Comparison of ENCODE assay signal across 7 mouse cellular contexts in genomic region chr19:60891123-60891470, GRCm38 (mm10). TPM values are rescaled to one million over a fixed set of nuclear protein-coding genes. Genes with fewer than 3 reads are reported as not detected.
DNase-seq lines count a peak whose midpoint lies in the region; ATAC-seq and TF ChIP-seq lines count a peak whose summit lies in the region.

No protein-coding gene starts in this region.

- 9% methylated on average over 4 of the region's 5 CpGs for WGBS in forebrain, embryonic 14.5 days
- 10% methylated on average over 4 of the region's 5 CpGs for WGBS in neural tube, embryonic 13.5 days
- 36% methylated on average over 4 of the region's 5 CpGs for WGBS in thymus, adult 2 months

- DNase-seq in right cerebral cortex, postnatal 14 days = peak; percentile 12
- DNase-seq in right cerebral cortex, postnatal 36 days (ENCODE audit: low spot score in 2 of 2) = no peak
- DNase-seq in forebrain, embryonic 14.5 days (ENCODE audit: low spot score) = peak; percentile 56
- DNase-seq in kidney, postnatal 10 days = peak; percentile 43
- no peak for DNase-seq in layer of hippocampus, adult 18-20 months (ENCODE audit: low spot score in 2 of 2)
- no peak for DNase-seq in thymus, adult 2 months

- peaks cover 10% of the 10 kb centered on the region for H3K4me1 ChIP-seq in forebrain, embryonic 14.5 days (ENCODE audit: control insufficient read depth, insufficient read depth, low read length)
- peaks cover 27% of the 10 kb centered on the region for H3K4me1 ChIP-seq in neural tube, embryonic 13.5 days (replicated peaks)
- H3K4me1 ChIP-seq in thymus, adult 2 months (replicated peaks; ENCODE audit: control insufficient read depth, insufficient read depth, low read length) = 0 out of 2 replicates have a peak, but pooled peaks cover 5% of the 10 kb centered on the region

- no peak for TF ChIP-seq POLR2A in thymus, adult 2 months (IDR thresholded peaks at IDR 0.05; ENCODE audit: control insufficient read depth, extremely low read depth, insufficient read depth, low read length, poor library complexity)

- H3K4me2 ChIP-seq in forebrain, embryonic 14.5 days (ENCODE audit: low read length) = peak overlapping the region; percentile 72
- H3K4me2 ChIP-seq in neural tube, embryonic 13.5 days = peak overlapping the region; percentile 76

- H3K27me3 ChIP-seq in forebrain, embryonic 14.5 days (replicated peaks; ENCODE audit: control insufficient read depth, insufficient read depth, low read length) = no peaks in the 10 kb centered on the region
- no peaks in the 10 kb centered on the region for H3K27me3 ChIP-seq in neural tube, embryonic 13.5 days
- no peaks in the 10 kb centered on the region for H3K27me3 ChIP-seq in thymus, adult 2 months (ENCODE audit: control insufficient read depth, insufficient read depth, low read length)

- peak overlapping the region; percentile 29 for H3K9ac ChIP-seq in forebrain, embryonic 14.5 days (ENCODE audit: low read length)
- H3K9ac ChIP-seq in neural tube, embryonic 13.5 days = peak overlapping the region; percentile 88

- H3K27ac ChIP-seq in forebrain, embryonic 14.5 days (ENCODE audit: low read depth, low read length) = no peak overlapping the region
- H3K27ac ChIP-seq in neural tube, embryonic 13.5 days (replicated peaks) = no peak overlapping the region
- no peak overlapping the region for H3K27ac ChIP-seq in thymus, adult 2 months (ENCODE audit: control insufficient read depth, insufficient read depth, low read length)

- no peak for ATAC-seq in forebrain, embryonic 14.5 days
- no peak for ATAC-seq in neural tube, embryonic 13.5 days (ENCODE audit: low read depth)

- no peaks in the 10 kb centered on the region for H3K9me3 ChIP-seq in forebrain, embryonic 14.5 days (replicated peaks; ENCODE audit: control insufficient read depth, low read length)
- no peaks in the 10 kb centered on the region for H3K9me3 ChIP-seq in neural tube, embryonic 13.5 days

- TF ChIP-seq CTCF in thymus, adult 2 months (IDR thresholded peaks at IDR 0.05; ENCODE audit: borderline replicate concordance, control insufficient read depth, extremely low read depth, insufficient read depth, low read length, poor library complexity) = no peak

- no peaks in the 10 kb centered on the region for H3K36me3 ChIP-seq in forebrain, embryonic 14.5 days (ENCODE audit: control insufficient read depth, insufficient read depth, low read length)
- H3K36me3 ChIP-seq in neural tube, embryonic 13.5 days = no peaks in the 10 kb centered on the region
- H3K36me3 ChIP-seq in thymus, adult 2 months (ENCODE audit: control insufficient read depth, insufficient read depth, low read length) = no peaks in the 10 kb centered on the region

- peak overlapping the region; percentile 73 for H3K4me3 ChIP-seq in forebrain, embryonic 14.5 days (ENCODE audit: low read depth, low read length)
- H3K4me3 ChIP-seq in neural tube, embryonic 13.5 days = peak overlapping the region; percentile 76
- H3K4me3 ChIP-seq in thymus, adult 2 months (ENCODE audit: control insufficient read depth, insufficient read depth, low read length) = no peak overlapping the region

RNA-seq across cellular contexts. Expression of gene Grk5, which starts 1.5 kb away (rescaled TPM):
- polyA plus RNA-seq in forebrain, embryonic 14.5 days (2014; fragmentation: Nextera tagmentation; extraction: Ambion mirVana) = 2.0 and 2.7 TPM in 2 replicates
- polyA plus RNA-seq in neural tube, embryonic 13.5 days (2015; fragmentation: Nextera tagmentation; extraction: Ambion mirVana) = 2.7 and 2.9 TPM in 2 replicates
- total RNA-seq in layer of hippocampus, adult 18-20 months (2021) = 10 to 100 TPM; 10.4 to 12.4 TPM
- 1.9 and 2.0 TPM in 2 replicates for polyA plus RNA-seq in thymus, adult 2 months (2012; rRNA removed)

RNA-seq across cellular contexts. Expression of gene Prdx3, which starts 16.7 kb away (rescaled TPM):
- 89.7 and 103 TPM in 2 replicates for polyA plus RNA-seq in forebrain, embryonic 14.5 days (2014; fragmentation: Nextera tagmentation; extraction: Ambion mirVana)
- polyA plus RNA-seq in neural tube, embryonic 13.5 days (2015; fragmentation: Nextera tagmentation; extraction: Ambion mirVana) = 105 and 112 TPM in 2 replicates
- total RNA-seq in layer of hippocampus, adult 18-20 months (2021) = 10 to 100 TPM; 73.4 to 75.1 TPM
- polyA plus RNA-seq in thymus, adult 2 months (2012; rRNA removed) = 102 and 110 TPM in 2 replicates

RNA-seq across cellular contexts. Expression of gene Sfxn4, which starts 29.8 kb away (rescaled TPM):
- 10.7 and 11.0 TPM in 2 replicates for polyA plus RNA-seq in forebrain, embryonic 14.5 days (2014; fragmentation: Nextera tagmentation; extraction: Ambion mirVana)
- polyA plus RNA-seq in neural tube, embryonic 13.5 days (2015; fragmentation: Nextera tagmentation; extraction: Ambion mirVana) = 13.4 and 14.0 TPM in 2 replicates
- total RNA-seq in layer of hippocampus, adult 18-20 months (2021) = 10 to 100 TPM; 12.5 to 17.8 TPM
- polyA plus RNA-seq in thymus, adult 2 months (2012; rRNA removed) = 0.98 and 1.7 TPM in 2 replicates

Comparison
In these comparisons a context has a peak if more than half of its experiments do, and no peak if none do; other contexts are left out.
1. DNase-seq: peak in right cerebral cortex, postnatal 14 days (single experiment), forebrain, embryonic 14.5 days (single experiment) and kidney, postnatal 10 days (single experiment); none in right cerebral cortex, postnatal 36 days (0 of 2), layer of hippocampus, adult 18-20 months (0 of 2) and thymus, adult 2 months (single experiment).